Mouse (Mus musculus) cerebellum, adult 9-11 months (tissue): Measurements from ENCODE around the gene Kcnab2.
A peak's percentile ranks its signal among the peaks of the same experiment; 100 is the strongest.

Experiments used
- DNase-seq: peaks from one replicate; pipeline ENCODE4 v3.0.0; 2022

The Kcnab2 gene

DNA sequence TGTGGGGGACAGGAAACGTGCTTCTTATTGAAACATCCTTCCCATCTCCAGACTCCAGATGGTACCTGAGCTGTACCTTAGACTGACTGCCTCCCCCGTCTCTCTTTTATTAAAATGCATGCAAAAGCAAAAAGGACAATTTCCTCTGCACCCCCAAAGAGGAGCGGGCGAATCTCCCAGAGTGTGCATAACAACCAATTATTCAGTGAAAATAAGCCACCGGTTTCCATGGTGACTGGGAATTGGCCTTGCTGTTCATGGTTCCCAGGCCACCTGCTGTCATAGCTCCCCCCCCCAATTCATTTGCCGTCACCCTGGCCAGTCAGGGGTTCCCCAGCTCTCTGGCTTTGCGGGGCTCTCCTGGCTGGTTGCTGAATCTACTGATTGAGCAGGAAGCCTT lies 112.4 kb downstream of the Kcnab2 start:
- no peak for DNase-seq

DNA sequence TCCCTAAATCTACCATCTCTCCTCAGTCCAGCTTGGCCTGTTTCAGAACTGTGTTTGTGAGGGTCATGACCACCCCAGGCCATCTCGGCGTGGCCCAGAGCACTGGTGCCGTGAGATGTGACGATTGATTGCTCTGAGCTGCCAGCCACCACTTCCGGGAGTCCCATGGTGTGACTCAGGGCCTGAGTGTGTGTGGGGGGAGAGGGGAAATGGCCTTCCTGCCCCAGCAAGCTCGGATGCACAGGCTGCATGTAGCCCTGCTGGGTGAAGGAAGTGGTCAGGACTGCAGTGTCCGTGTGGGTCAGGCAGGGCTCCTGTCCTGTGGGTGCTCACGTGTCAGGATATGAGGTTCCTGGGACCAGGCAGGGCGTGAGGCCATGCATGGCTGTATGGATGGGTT lies 115.5 kb downstream of the Kcnab2 start:
- no peak for DNase-seq

DNA sequence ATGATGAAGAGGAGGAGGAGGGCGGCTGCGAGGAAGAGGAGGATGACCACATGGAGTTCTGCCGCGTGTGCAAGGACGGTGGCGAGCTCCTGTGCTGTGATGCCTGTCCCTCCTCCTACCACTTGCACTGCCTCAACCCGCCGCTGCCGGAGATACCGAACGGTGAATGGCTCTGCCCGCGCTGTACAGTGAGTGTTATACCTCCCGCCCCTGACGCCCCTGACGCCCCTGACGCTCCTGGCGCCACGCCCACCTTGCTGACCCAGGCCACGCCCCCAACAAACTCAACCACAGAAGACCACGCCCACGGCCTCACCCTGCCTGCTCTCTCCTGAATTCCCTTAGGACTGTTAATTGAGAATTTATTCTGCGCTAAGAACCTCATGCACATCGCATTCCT lies 116.8 kb downstream of the Kcnab2 start:
- no peak for DNase-seq

DNA sequence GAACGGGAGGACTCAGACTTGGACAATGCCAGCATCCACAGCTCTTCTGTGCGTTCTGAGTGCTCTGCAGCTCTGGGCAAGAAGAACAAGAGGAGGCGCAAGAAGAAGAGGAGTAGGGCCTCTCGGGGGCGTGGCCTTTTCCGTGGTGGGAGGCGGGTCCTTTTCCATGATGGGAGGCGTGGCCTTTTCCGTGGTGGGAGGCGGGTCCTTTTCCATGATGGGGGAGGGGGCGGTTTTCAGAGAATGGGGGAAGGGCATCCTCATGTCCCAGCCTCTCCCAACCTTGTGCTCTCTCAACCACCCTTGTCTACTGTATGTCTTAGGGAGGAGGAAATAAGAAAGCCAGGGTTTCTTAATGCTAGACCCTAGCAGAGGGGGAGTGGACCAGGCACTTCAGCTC lies 118.0 kb downstream of the Kcnab2 start:
- DNase-seq: no peak

DNA sequence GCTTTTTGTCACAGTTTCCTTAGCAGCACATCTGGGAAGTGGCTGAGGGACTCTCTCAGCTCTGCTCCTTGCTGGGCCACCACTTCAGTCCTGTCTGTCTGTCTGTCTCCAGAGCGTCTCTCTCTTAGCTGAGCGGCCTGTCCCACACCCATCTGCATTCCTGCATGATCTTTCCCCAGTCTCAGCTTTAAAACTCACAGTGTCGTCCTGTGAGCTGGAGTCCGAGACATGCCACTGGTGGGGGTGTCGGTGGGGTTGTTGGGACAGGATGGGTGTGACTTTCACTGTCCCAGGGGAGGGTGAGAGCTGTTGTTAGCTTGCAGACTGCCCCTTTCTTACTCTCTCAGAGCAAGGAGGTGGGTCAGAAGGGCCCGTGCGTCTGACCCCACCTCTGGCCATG lies 122.0 kb downstream of the Kcnab2 start:
- no peak for DNase-seq

- DNase-seq: no peak
Measured at GRCm38 (mm10) chr4:152353886-152354637, 123.6 kb downstream of the Kcnab2 start.

- DNase-seq: no peak
Measured at GRCm38 (mm10) chr4:152351422-152352305, 126.0 kb downstream of the Kcnab2 start.

GRCm38 (mm10) chr4:152350722-152351421 lies 126.8 kb downstream of the Kcnab2 start:
- DNase-seq: no peak

GRCm38 (mm10) chr4:152349837-152350381 lies 127.8 kb downstream of the Kcnab2 start:
- no peak for DNase-seq

DNA sequence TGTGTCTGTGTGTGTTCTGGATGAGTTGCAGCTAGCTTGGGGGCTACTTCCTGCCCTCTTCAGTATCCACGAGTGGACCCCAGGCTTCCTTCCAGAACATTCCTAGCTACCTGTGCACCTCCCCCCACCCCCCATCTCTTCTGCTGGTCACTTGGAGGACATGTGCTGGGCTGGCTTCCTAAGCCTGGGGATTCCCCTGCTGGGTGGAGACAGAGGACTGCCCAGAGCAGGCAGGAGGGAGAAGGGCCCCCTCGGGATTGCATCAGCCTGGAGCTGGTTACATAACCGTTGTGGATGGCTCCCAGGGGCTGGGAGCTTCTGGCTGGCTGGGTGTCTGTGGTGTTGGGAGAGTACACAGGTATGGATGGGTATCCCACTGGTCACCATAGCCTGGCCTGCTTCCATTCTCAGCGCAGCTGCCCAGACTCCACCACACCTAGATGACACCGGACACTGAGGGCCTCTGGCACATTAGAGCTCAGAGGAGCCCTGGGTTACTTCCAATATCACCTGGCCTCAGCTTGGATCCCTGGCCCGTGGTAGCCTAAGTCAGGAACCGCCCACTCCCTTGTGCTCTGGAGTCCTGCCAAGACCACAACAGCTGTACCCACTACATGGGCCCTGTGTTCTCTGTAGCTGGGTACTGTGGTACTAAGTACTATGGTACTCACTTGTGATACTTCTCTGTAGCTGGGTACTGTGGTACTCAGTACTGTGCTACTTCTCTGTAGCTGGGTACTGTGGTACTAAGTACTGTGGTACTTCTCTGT lies 132.4 kb downstream of the Kcnab2 start:
- DNase-seq: peak; percentile 40

- no peak for DNase-seq
Measured at GRCm38 (mm10) chr4:152344651-152345050, 133.0 kb downstream of the Kcnab2 start.

DNA sequence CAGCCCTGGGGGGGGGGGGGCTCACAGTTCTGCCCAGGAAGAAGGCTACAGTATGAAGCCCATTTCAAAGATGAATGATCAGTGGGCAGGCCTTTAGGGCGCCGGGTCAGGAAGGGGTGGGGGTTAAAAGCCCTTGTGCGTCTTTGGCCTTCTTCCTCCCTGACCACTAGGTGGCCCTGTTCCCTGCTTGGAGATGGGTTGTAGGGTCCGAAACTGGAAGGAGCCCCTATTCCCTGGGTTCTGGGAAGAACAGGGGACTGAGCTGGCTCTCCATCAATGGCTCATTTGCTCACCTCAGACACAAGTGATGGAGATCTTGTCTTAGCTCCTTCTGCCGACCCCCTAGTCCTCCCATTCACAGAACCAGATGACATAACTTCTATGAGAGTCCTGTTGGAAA lies 134.4 kb downstream of the Kcnab2 start:
- DNase-seq: no peak
